Mouse (Mus musculus) adrenal gland, adult 18-20 months (tissue): ENCODE data around the gene 1700016K19Rik. TPM values are rescaled to one million over a fixed set of nuclear protein-coding genes. Genes with fewer than 3 reads are reported as not detected.
A peak's percentile ranks its signal among the peaks of the same experiment; 100 is the strongest.
"Not testable (repeated sequence)": the region's sequence is repeated elsewhere in the genome, so short reads cannot be mapped to it uniquely, and the experiment has no call there.

Source experiments
- DNase-seq, 2 experiments: peaks; one replicate each; pipeline ENCODE4 v3.0.0; 2021 to 2022; ENCODE audit warnings: low spot score in 2 of 2
- total RNA-seq, 2 experiments: library from RNA; stranded (reverse); gene quantifications; 1 replicate in 1 of 2; 2 replicates in 1 of 2; pipeline ENCODE4 v1.2.3; 2021

Gene 1700016K19Rik
- total RNA-seq, 2 experiments from 2014 or later, result not detected

DNA sequence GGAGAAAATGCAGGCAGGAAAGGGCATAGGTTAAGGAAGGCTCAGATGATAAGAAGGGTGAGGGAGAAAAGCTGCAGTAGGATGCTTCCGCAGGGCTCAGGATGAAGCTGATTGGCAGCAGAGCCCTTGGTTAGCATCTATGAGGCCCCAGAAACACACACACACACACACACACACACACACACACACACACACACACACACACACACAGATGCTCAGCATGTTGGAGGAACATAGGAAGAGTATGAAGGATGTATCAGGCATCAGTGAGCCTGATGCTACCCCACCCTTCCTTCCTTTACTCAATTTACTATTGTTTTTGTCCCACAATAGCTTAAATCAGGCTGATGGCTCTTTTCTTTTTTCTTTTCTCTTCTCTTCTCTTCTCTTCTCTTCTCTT lies 15.1 kb upstream of the 1700016K19Rik start:
- no peak for DNase-seq

DNA sequence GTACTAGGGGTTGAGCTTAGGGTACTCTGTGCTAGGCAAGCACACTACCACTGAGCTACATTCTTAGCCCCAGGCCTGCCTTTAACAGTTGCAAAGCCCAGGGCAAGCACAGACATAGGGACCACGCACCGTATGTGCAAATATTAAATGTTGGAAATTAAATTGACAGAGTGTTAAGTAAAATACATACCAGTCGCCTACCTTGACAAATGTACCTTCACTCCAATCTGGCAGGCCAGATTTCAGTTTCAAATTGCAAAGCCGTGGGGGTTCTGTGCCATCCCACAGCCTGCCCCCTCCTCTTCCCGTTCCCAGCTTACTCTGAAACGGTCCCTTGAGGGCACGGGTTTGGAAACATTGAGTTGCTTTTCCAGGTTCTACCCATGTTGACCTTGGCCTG lies 13.8 kb upstream of the 1700016K19Rik start:
- DNase-seq, result no peak

DNA sequence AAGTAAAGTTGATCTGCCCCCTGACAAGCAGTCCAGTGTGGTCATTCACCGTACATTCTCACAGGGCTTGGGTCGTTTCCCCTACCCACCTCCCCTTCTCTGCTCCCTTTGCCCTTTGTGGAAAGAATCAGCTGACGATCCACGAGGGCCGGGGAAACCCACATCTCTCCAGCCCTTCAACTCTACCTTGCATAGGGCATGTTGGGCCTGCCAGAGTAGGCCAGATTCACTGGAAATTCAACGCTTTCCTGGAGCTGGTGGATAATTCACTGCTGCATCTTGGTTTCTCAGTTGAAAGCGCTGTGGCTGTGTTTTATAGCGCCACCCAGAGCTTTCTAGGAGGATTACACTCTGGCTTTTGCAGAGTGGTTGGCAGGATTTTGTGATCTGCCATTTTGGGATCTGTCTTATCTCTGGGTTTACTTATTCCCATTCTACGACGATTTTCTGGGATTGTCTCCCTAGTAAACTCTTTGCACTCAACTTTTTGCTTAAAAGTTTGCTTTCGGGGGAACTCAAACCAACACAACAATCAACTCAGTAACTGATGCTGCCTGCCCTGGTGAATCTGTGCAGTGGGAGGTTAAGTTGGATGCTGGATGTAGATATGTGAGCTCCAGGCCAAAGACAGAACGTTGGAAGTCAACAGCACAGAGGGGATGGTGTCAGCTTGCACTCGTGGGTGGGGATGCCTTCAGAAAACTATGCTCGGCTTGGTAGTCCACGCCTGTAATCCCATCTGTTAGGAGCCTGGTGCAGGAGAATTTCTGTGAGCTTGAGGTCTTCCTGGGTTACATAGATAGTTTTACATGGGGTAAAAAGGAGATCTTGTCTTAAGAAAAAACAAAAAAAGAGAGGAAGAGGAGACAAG lies 8.5 kb upstream of the 1700016K19Rik start:
- no peak for DNase-seq

DNA sequence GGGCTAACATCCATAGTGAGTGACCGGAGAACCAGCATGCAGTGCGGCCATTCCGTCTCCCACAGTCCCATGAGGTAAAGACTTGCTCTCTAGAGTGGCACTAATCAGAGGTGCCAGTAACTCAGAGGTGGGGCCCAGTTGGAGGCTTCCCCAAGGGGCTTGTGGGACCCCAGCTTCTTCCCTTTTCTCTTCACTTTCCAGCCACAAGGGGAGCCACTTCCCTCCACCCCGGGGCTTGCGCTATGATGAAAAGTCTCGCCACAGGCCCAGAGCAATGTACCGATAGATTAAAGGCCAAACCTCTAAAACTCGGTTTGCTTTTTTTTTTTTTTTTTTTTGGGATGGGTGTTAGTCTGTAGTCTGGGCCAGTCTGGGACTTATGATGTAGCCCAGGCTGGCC lies 7.8 kb upstream of the 1700016K19Rik start:
- DNase-seq, result no peak

DNA sequence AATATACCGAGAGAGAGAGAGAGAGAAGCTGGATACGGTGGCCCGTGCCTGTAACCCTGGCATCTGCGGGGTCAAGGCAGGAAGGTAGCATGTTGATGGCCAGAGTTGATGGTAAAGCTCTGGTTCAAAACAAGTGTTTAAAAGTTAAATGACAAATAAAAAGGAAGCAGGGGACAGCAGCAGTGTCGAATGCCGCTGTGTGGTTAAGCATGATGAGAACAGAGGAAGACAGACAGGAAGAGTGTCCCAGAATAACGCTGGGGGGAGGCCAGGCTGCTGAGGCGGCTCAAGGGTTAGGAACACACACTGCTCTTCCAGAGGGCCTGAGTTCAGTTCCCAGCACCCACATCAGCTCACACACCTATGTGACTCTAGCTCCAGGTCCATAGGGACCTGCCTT lies 7.2 kb upstream of the 1700016K19Rik start:
- DNase-seq, result no peak

DNA sequence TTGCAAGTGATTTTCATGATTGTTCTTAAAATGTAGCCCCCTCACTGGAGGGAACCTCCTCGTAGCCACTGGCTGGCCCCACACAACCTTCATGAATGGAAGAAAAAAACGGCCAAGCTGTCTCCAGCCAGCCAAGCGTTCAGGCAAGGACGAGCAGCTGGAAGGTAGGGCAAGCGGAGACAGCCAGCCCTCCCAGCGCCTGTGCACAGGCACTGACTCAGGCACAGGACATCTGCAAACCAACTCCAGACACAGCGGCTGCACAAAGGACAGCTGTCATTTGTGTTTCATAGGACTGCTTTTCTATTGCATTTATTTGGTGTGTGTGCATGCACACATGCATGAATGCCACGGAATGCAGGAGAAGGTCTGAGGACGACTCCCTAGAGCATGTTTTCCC lies 5.4 kb upstream of the 1700016K19Rik start:
- no peak for DNase-seq

DNA sequence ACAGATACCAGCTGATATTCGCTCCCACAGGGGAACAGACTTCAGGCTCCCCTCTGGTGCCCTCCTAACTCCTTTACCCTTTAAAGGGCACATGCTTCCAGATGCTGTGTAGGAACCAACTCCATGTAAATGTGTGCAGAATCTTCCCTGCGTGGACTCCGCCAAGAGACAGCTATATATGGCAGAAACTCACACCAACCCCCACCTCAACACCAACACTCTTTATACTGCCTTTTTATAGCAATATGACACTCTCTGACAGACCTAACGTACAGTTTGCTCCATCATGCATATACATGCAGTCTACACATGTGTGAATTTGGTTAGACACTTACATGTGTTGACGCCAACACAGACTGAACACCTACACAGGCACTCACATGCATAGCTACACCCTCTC lies 989 bp downstream of the 1700016K19Rik start:
- DNase-seq, result no peak

DNA sequence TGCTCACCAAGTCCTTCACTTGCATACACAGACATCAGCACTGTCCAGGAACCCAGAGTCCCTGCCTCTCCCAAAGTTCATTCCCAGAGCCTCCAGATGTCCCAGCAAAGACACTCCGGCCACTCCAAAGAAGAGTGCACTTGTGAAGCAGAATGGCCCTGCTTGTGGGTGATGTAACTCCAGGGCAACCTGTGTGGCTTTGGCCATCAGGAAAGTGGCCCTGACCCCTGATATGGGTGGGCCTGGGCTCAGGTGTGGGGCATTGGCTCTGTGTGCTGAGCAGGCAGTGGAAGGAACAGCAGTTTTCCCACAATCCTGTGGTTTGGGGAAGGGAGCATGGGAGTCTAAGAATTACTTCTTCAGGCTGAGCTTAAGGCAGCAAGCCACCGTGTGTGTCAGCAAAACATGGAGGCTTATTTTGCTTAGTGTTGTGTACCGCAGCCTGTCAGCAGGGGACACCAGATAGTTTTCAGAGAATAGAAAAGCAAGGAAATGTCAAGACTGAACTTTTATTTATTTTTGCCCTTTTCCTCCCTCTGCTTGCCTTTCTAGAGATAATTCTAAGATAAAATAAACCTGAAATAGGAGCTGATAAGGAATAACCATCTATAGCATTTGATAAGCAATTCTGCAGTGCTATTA lies 1.6 kb downstream of the 1700016K19Rik start:
- DNase-seq, result no peak

DNA sequence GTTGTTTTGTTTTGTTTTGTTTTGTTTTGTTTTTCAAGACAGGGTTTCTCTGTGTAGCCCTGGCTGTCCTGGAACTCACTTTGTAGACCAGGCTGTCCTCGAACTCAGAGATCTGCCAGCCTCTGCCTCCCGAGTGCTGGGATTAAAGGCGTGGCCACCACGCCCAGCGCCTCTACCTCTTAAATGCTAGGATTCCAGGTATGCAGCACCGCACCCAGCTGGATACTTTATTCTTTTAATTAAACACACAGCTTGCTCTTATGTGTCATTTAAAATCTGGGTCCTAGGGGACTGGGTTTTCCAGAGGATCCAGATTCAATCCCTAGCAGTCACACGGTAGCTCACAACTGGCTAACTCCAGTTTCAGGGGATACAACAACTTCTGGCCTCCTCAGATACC lies 4.6 kb downstream of the 1700016K19Rik start:
- DNase-seq, result not testable (repeated sequence)

DNA sequence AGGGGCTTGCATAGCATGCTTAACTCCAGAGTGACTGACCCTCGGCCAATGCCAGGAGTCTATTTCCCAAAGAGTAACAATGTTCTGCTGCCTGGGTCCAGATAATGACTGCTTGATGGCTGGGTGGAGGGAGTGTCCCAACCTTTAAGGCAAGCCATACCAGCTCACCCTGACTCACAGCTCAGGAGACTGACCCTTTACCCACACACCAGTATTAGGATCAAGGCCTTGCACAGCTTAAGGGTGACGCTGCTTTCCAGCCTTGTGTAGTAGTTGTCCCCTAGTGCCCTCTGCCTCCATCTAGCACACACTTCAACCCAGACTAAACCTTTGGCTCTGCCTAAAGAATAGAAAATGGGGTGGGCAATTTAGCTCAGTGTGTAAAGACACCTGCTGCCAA lies 8.4 kb downstream of the 1700016K19Rik start:
- DNase-seq, result no peak

DNA sequence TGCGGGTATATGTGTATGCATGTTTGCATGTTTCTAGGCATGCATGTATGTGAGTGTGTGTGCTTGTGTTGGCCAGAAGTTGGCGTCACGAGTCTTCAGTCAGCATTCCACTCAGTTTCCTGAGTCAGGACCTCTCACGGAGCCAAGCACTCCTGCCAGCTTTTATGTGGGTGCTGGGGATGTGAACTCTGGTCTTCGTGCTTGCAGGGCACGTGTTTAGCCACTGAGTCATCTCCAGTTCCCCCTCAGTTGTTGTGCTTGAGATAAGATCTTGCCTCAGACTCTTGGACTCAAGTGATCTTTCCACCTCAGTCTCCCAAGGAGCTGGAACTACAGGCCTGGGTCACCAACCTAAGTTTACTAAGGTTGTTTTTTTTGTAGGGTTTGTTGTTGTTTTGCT lies 9.4 kb downstream of the 1700016K19Rik start:
- DNase-seq, result no peak

DNA sequence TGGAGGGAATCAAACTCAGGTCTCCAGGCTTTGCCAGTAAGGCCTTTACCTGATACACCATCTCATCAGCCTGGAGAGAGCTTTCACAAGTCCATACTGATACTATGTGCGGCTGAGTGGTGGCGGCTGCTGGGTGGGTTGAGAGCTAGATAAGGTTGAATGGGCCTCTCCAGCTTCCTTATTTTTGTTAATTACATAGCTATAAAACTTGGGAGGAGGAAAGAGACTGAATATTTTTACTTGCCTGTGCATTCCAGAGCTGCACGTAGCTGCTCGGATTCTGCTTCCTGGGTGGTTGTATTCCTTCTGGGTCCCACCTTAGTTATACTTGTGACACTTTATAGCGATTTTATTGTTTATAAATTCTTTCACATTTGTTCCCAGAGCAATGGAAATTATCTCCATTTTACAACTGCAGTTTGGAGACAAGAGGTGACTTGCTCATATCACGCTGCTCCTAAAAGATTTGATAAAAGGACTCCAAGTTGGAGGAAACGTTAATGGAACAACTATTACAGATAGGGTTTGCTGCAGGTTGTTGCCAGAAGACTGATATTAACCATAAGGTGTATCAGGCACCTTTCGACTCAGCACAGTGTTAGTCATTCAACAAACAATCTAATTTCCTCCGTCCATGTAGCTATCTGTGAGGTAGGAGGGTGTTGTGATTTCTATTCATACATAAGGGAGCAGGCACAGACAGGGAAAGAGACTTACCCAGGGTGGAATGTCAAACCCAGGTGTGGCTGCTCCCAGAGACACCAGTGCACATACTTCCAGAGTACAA lies 11.3 kb downstream of the 1700016K19Rik start:
- DNase-seq, result no peak

DNA sequence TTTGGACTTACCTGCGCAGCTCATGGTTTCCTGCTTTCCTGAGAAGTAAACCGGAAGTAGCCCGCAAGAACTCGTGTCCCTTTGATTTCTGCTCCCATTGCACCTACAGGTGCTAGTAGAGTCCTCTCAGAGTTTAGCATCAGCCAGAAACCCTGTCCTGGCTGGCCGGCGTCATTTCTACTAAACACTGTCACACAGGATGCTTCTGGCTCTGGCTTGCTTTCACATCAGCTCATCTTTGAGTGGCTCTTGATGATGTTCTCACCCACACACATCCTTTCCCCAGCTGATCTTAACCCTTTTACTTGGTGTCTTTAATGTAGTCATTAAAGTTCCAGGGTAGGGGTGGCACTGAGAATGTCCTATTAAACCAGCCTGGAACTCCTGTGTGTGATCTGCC lies 15.5 kb downstream of the 1700016K19Rik start:
- DNase-seq, result no peak

DNA sequence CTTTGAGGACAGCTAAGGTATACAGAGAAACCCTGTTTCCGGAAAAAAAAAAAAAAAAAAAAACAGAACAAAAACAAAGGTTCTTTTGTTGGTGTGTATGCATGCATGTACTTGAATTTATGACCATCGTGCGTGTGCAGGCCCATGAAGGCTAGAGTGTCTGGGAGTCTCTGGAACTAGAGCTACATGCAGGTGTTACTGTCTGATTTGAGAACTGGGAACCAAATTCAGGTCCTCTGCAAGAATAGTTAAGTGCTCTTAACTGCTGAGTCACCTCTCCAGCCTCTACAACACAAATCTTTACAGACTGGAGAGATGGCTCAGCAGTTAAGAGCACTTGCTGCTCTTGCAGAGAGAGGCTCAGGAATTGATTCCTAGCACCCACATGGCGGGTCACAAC lies 16.1 kb downstream of the 1700016K19Rik start:
- DNase-seq, result no peak

DNA sequence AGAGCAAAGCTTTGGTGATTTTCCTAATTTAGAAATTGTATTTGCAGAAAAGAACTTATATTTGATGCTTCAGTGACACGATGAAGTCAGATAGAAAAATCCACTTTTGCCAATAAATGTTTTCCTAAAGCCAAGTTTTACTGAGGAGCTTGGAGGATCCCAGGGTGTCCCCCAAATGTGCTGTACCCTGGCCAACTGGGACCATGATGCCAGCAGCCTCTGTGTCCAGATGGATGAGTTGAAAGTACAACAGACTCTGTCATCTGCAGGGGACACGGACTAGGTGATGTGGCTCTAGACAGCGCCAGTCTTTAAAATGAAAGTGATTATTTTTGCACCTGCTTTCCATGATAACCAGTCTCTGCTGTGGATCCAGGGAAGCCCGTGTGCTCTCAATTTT lies 20.2 kb downstream of the 1700016K19Rik start:
- no peak for DNase-seq

DNA sequence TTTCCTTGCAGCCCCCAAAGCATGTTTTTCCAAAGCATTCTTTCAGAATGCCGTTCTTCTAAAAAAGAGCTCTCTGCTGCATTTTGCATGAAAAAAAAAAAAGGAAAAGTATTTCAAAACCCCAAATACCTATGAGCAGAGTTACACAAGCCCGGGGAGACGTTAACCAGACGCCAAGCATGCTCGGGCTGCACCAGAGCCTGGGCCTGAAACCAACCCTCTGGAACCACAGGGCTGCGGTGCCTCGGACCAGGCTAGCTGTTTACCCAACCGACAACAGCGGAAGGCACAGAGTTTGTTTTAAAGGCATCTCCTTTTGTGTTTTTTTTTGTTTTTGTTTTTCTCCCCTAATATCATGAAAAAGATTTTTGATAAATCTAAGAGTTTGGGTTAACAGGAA lies 21.2 kb downstream of the 1700016K19Rik start:
- no peak for DNase-seq

DNA sequence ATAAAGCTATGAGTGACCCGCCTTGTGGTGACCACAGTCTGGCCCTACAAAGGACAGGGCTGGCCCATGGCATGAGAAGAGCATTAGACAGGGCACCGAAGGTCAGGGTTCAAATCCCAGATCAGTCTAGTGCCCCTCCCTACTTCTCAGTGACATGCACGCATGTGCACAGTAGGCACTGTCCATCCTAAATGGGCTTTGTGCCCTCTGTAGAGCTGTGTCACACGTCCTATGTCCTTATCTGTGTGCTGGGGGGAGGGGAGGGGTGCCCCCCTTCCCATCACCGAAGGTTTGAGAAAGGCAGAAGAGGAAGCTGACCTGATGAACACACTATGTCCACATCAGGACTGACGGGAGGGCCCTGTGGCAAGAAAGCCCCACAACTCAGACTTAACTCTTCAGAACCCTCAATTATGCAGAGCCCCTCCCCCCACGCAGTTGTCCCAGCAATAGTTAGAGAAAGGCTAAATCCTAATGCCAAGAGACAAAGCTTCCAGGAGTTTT lies 25.4 kb downstream of the 1700016K19Rik start:
- DNase-seq, result no peak

DNA sequence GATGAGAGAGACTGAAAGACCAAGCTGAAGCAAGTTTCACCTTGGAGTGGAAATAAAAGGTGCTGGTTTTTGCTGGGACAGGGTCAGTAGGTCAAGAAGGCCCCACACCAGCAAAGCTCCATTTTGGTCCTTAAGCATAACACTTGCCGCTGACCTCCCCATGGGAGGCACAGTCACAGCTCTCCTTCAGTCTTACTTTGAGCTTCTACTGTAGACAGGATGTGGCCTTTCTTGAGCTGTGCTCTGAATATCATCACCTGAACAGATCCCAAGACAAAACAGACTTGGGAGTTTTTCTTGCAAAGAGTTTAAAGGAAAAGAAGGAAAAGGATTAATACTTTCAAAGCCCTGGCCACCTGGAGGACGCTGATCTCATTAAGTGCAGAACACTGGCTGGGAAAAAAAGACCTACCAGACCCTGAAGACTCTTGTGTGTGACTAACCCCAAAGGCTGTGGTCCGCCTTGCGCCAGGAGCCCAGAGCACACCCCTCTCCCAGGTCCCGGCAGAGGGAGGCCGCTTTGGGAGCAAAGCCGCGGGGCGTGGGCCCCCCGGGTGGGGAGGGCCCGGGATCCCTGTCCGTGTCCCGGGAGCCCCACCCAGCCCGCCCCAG lies 26.9 kb downstream of the 1700016K19Rik start:
- DNase-seq, result no peak

DNA sequence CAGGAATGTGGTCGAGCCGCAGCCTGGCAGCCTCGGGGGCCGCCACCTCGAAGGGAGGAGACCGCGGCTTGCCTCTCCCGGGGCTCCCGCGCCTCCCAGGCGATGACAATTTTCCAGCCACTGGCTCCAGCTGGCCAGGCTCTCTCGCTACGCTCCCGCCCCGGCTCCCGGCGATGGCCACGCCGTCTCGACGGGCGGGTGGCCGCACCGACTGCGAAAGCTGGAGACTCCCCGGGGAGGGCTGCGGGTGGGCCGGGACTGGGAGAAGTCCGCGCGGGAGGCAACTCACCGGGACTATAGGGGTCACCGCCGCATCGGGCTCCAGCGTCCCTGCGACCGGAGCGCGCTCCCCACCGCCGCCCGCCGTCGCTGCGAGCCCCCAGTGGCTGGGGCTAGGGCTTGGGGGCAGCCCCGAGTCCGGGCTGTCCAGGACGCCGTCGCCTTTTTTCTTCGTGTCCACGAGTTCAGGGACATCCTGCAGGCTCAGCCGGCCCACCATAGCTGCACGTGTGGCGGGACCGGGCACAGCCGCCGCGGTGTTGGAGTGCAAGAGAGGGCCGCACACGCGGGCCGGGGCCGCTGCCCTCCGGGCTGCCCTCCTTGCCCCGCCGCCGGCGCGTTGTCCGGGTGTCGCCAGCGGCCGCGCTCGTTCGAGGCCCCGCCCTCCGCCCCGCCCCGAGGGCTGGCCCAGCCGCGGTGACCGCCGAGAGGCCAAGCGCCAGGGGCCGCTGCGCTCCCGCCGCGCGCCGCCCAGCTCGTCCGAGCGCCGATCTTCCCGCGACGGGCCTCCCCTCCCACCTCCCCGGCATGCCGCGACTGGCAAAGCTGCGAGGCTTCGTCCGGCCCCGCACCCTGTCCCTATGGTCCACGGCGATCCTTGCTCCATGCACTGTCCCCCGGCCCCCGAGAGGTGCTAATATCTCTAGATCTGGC lies 27.7 kb downstream of the 1700016K19Rik start, which contains the start of gene Rflnb:
TSS of gene Rflnb (minus strand) at position 644 of the 933 bp plus-strand sequence.
- peak; percentile 95 for DNase-seq

DNA sequence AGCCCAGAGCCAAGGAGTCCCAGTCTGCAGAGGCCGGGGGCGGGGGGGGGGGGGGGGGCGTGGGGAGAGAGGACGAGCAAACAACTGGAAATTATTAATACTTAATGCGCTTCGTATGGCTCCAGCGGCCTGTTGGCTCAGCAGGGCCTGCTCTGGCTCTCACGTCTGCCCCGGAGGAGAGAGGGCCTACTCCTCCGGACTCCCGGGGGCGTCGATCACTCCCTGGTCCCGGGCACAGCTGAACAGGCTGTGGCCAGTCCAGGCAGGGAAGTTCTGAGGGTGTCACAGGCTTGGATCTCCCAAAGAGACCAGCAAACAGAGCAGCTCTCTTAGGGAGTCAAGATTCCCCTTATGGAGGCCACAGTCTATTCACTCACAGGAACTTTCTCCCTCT lies 28.4 kb downstream of the 1700016K19Rik start:
- no peak for DNase-seq
